Mouse (Mus musculus) kidney, postnatal 25 days (tissue): ENCODE results near the gene Usp19.

Experiments
- DNase-seq, 2 experiments: peaks; one replicate each; pipeline ENCODE4 v3.0.0; 2021; ENCODE audit warnings: mixed read lengths in 2 of 2

The Usp19 gene

DNA sequence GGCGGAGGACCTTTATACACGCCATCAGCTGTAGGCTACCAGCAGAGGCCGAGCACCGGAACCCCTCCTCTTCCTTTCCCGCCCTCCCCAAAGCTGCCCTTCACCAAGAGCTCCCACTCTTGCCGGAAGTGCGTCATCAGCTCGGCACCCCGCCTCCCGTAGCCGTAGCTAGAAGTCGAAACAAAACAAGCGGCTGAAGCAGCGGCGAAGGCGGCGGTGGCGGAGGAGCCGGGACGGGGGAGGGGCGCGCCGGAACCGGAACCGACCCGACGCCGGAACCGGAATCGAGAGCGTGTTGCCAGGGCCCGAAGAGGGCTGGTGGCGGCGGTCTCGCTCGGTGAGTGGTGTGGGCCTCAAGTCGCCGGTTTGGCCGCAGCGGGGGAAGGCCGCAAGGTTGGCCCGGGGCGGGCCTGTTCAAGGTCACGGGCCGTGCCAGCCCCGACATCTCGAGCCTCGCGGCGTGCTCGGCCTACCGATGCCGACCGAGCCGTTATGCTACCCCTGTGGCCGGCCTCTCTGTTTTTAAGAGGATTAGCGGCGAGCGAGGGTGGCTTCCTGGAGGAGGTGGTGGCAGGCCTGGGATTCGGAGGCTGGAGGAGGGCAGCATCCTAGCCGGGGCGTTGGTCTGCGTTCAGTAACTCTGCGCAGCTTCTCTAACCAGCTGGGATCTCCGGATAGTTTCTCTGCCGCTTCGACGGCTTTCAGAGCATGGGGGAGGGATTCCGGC, at the start of gene Usp19:
TSS of gene Usp19 (plus strand) at position 44 of the 727 bp plus-strand sequence.
- peak; percentile 98 to 99 for DNase-seq

DNA sequence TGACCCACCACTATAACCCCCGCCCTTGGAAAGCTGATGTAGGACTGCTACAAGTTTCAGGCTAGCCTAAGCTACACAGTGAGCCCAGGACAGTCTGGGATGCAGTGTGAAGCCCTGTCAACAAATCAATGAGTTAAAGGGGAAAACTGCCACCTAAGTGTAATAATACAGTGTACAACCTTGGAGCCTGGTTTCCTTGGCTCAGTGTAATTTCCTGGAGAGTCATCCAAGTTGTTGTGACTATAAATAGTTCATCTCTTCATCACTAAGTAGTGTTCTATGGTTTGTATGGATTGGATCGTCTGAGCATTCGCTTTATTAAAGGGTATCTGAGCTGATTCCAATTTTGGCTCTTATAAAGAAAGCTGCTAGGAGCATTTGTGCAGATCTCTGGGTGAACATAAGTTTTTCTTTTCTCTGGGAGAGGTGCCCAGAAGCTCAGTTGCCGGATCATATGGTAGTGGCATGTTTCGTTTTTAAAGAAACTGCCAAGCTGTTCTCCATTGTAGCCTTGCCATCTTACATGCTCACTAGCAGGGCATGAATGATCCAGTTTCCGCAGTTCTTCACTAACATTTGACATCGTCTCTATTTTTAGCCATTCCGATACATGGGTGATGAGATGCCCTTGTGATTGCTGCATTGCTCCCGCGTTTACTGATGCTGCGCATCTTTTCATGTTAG, 49.0 kb upstream of the Usp19 start:
- no peak for DNase-seq

DNA sequence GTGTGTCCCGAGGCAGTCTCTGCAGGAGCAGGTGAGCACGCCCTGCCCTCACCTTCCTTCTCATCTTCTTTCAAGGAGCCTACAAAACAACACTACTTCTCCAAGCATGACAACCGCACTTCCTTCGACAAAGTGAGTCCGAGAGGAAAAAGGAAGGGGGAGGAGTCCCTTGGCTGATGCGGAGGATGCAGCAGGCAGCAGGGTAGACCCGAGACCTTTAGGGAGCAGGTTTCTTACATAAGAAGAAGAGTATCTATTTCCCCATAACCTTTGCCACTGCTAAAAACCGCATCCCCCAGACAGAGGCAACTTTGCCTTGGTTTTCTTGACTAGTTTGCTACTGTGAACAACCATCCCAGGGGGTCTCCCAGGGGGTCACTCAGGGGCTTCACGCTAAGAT, 45.3 kb upstream of the Usp19 start:
- DNase-seq, result no peak

DNA sequence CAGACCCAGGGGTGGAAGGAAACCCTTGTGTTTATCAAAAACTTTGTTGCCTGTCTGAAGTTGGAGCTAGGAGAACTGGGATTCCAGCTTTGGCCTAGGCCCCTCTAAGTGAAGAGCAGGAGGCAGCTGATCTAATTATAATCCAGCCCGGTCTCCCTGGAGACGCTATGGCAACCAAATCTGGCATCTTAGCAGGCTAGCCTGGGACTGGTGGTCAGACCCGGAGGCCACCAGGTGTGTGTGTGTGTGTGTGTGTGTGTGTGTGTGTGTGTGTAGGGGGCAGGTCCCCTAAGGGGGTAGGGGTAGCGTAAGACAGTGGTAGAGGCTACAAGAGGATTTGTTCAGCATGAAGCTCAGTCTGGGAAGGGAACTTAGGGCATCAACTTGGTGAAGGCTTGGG, 40.5 kb upstream of the Usp19 start:
- peak in 1 of 2 experiments; percentile 21 for DNase-seq

DNA sequence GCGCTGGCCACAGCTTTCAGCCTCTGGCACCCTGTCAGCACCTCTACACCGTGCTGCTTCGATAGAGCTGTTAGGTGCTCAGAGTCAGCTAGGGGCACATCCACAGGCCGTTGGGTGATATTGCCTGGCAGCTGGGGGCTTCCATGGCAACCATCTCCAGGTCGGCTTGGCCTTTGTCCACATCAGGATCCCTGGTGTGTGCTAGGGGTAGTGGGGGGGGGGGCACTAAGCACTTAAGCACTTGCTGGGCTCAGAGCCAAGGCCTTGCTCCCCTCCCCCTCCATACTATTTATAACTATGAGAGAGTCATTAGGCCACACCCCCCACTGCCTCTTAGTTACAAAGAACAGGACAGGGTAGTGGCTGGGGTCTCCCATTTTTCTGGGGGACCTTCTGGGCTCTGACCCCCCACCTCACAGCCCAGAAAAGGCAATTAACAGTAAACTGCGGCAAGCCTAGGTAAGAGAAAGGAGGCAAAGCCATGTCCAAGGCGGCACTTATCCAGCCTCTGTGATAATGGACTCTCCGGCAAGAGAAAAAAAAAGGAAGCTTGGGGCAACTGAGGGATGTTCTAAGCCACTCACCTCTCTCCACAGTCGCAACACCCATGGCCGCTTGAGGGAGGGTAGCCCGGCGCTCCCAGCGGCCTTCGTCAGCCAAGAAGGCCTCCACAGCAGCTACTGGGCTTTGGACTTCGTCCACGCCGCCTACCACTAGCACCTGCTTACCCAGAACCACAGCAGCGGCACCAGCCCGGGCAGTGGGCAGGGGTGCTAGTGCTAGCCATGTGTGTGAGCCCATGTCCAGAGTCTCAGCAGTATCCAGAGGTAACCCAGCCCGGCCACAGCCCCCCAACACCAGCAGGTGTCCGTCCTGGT, 39.9 kb upstream of the Usp19 start:
- peak; percentile 44 to 71 for DNase-seq

DNA sequence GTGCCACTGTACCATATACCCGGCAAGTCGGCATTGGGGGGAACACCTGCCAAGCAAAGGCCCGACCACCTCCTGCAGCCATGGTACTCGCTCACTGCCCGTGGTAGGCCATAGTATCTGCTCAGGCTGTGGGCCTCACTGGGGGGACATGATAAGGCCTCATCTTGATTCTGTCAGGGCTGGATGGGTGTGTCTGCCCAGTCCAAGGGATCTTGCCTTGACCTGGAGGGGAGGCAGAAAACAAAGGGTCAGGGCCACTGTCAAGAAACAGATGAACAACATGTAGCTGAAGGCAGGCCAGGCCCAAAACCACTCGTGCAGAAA, 39.3 kb upstream of the Usp19 start:
- no peak for DNase-seq

DNA sequence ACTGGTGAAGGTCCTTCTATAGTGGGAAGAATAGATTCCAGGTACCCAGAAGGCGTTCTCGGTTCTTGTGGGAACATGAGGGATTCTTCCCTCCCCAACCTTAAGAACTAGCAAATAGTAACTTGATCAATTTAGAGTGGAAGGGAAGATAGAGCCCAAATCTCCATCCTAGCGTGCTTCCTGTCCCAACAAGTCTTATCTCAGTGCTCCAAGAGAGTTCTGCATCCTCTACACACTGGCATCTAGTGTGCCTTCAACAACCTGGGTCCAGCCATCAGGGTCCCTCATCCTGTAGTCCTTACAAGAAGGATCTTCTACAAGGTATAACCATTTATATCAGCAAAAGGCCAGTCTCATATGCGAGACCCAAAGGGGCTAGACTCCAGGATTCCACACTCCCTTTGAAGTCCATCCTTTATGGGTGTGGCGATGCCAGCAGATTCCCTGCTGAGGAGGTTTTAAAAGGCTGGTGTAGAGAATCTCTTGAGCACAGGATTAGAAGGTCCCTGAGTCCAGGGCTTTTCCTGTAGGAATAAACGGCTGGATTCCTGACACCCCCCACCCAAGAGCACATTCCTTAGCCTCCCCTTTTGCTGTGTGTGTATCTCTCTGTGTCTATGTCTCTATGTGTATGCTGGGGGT, 38.8 kb upstream of the Usp19 start:
- no peak for DNase-seq

DNA sequence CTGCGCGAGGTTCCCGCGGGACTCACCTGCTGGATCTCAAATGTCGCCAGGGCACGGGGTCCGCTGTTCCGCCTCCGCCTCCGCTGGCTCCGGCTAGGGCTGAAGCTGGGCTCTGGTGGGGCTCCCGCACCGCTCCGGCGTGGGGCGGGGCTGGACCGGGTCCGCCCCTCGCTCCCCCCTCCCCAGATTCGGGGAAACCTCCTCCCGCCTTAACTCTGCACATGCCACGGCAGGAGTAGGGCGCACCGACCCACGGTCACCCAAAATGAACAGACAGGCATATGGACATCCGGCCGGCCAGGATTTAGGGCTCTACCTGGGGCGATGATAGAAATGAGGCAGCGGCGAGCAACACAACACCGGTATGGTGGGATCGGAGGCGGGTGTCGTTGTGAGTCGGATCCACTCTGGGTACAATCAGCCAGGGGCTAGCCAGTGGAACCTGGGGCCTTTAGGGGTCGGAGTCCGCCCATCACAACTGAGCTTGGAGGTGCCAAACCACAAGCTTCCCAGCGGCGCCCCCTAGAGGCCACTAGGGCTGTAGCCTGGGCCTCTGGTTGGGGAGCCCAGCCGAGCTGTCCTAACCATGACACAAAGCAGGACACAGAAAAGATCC, 38.0 kb upstream of the Usp19 start:
- peak; percentile 89 to 91 for DNase-seq

DNA sequence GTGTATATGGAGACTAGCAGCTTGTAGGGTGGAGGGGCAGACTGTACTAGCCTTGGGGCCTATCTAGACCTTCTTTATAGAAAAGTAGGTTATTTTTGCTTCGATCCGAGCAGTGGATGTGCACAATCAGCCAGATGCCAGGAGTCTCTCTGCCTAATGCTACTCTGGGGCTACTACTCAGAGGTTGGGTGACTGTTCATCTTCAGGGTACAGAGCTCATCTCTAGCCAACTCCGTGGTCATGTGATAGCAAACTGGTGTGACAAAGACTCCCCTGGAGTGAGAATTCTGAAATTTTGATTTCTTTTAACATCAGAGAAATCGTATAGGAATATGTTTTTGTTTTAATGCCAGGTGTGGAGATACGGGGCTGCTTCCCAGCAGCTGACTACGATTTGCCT, 37.5 kb upstream of the Usp19 start:
- no peak for DNase-seq

DNA sequence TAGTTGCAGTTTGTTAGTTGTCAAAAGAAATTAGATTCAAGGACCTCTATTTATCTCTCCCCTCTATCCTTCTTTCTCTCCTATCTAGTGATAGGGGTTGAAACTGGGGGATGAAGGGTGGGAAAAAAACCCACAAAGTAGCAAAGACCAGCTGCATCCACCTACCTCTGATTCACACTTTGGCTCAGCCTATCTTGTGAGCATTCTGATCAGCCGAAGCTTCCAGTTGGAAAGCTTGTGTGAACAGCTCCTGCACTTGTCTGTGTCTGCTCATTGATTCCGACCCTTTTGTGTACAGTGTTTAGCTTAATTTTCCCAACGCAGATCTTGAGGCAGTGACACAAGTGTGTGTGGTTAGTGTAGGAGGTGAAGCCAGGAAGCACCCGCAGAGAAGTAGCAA, 36.9 kb upstream of the Usp19 start:
- no peak for DNase-seq

DNA sequence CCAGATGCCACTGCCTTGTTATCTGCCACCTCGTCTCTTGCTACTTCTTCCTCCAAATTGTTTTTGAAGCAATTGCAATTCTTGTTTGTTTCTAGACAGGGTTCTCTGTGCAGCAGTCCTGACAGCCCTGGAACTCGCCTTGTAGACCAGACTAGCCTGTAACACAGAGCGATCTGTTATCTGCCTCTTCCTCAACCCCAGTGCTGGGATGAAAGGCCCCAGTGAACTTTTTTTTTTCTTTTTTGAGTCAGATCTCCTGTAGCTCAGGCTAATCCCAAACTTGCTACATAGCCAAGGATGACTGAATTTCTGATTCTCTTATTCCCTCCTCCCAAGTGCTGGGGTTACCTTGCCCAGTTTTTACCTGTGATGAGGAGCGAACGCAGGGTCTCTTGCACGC, 36.0 kb upstream of the Usp19 start:
- no peak for DNase-seq

DNA sequence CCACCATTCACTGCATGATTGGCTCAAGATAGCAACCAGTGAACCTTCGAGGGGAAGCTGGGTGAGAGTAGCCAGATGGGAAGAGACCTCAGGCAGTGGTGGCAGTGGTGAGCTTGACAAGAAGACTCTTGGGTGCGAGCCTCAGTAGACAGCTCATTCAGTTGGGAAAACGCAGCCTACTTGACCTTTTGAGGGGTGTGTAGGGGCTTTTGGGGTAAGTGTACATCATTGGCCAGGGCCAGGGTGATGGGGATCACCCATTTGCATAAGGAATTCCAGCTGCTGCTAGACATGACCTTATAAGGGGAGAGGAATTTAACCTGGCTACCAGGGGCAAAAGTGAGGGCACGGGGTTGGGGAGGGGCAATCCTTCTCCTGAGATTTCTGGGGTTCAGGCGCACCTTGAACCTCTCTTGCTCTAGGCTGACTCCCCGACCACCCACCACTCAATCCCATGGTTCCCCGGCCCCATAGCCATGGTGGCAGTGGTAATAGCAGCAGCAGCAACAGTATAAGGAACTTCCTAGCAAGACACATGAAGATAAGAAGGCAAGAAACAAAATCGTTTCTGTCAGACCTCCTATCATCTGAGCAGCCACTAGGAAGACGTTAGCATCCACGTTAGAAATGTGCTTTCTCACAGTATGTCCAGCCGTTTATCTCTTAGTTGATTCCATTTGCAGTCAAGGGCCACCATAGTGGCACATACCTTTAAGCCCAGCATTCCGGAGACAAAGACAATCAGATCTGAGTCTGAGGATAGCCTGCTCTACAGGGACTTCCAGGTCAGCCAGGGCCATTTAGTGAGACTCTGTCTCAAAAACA, 34.4 kb upstream of the Usp19 start:
- DNase-seq, result no peak

DNA sequence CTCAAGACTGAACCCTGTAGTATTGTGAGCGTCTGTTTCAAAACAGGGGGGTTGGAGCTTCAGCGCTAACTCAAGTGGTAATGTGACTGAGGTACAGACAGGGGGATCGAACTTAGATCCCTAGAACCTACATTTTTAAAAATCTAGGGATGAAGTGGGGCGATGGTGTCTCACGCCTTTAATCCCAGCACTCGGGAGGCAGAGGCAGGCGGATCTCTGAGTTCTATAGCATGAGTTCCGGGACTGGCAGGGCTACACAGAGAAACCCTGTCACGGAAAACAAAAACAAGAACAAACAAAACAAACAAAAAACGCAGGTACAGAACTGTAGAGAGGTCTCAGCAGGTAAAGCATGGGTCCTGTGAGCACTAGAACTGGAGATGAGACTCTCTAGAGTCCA, 33.4 kb upstream of the Usp19 start:
- DNase-seq, result no peak

DNA sequence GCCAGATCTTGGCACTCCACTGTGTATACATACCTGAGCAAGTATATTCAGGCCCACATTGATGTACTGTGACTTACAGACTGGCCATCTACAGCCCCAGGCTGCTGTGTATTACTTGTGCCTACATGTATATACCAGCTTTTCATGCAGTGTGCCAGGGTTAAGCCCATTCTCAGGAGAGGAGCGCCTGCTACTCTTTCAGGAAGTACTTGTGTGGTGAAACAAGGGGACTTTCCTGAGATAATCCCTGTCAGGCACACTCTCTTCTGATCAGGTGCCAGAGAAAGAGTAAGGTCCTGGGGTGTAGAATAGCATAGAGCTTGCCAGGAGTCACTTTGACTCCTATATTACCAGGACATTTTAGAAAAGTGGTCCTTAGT, 30.5 kb upstream of the Usp19 start:
- DNase-seq, result no peak

DNA sequence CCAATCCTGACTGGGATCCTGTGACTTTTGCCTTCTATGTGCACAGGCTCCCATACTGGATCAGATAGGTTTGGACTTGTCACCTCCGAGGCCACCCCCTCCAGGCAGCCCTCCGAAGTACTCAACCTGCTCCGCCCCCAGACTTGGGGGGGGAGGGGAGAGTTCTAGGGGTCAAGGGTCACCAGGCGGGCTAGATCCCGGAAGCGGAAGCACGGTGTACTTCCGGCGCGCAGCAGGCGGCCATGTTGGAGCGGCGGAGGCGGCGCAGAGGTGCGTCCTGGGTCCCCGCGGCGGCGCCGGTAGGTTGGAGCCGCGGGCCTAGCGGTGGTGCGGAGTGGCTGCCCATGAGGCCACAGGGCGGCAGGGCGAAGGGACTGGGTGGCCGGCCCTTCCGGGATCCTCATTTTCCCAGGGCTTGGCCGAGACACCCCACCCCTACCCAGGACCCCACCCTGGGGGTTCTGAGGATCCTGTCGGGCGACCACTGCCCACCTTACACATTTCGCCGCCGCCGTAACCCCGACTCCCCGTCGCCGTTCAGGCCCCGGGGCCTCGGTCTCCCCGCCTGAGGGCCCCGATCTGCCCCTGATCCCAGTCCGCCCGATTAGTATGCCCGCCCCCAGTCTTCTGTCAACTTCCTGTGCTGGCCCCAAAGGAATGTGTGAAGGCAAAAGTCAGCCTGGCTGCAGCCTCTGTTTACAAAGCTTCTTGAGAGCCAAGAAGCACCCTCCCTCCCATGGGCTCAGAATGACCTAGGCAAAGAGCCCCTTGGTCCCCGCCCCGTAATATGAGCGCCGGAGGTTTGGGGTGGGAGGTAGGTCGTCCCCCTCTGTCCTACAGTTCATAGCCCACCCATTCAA, 29.9 kb upstream of the Usp19 start, which contains the start of gene Ccdc71:
TSS of gene Ccdc71 (plus strand) at position 209 of the 860 bp plus-strand sequence.
- DNase-seq, result peak; percentile 89 to 94

DNA sequence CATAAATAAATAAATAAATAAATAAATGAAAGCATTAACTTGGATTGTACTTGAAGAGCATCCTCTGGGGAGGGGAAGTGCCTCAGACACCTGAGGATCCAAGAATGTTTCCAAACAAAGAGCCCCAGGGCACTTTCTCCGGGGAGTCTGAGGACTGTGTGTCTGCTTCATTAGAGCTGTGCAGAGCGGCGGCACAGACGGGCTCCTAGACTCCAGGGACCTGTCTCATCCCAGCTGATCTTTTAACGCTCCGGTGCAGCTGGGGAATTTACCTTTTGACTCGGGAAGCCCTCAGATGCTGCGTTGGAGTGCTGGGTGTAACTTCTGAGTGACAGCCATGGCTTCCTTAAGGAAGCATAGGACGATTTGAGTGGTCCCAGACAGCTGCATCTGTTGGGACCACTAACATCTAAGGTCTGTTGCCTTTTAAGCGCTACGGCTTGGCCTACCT, 29.2 kb upstream of the Usp19 start, which contains the start of gene Klhdc8b:
TSS of gene Klhdc8b (minus strand) at position 401 of the 451 bp plus-strand sequence.
- peak; percentile 38 to 71 for DNase-seq

DNA sequence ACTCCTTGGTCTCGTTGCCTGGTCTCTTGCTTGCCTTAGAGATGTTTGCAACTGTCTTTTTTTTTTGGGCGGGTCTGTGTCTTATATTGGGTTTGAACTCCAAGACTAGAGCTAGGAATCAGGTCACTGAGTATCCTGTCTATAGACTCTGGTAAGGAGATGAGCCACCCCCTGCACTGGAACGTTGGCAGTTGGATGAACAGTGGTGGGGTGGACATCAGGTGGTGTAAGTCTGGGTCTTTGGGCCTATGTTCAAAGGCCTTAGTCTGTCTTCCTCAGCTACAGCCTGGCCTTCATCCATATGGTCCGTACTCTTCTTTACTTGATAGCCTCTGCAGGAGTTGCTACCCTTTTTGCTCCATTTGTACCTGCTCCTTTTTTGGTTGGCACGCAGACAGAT, 28.7 kb upstream of the Usp19 start:
- DNase-seq, result no peak

DNA sequence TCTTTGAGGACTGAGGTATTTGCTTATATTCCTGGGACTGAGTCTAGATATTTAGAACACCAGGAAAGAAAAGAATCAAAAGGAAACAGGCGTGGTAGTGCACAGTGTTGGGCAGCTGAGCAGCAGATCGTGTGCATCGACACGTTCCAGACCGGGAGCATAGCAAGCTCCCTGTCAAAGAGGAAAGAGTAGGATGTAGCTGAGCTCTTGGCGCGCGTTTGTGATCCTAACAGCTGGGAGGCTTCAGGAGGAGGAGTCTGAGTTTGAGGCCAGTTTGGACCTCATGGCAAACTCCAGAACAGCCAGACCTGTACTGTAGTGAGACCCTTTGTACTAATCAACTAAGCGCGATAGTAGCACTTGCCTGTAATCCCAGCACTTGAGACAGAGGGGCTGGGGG, 28.2 kb upstream of the Usp19 start:
- DNase-seq, result peak in 1 of 2 experiments; percentile 29

DNA sequence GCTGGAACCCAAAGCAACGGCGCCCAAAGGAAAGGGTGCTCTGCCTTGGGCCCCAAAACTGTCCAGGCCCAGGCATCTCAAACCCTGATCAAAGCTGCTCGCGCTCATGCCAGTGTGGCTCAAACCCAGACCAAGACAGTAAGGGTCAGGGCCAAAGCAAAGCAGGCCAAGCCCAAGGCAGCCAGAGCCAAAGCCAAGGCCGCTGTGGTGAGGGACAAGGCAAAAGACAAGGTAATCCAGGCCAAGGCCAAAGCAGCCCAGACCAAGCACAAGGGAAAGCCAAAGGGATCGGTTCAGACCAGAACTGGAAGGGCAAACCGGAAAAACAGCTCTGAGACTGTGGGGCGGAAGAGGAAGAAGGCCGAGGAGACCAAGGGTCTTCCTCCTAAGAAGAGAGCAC, 26.7 kb upstream of the Usp19 start:
- no peak for DNase-seq

DNA sequence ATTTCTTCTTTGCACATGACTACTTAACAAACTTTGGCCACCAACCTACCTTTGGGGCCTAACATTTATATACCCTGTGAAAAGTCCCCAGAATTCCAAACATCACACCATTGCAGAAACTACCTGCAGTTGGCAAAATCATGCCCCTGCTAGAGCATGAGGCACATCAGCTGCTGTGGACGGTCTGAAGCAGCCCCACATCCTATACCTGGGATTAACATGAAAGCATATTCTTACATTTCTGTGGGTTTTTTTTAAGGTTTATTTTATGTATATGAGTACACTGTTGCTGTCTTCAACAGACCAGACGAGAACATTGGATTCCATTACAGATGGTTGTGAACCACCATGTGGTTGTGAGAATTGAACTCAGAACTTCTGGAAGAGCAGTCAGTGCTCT, 24.2 kb upstream of the Usp19 start:
- no peak for DNase-seq

DNA sequence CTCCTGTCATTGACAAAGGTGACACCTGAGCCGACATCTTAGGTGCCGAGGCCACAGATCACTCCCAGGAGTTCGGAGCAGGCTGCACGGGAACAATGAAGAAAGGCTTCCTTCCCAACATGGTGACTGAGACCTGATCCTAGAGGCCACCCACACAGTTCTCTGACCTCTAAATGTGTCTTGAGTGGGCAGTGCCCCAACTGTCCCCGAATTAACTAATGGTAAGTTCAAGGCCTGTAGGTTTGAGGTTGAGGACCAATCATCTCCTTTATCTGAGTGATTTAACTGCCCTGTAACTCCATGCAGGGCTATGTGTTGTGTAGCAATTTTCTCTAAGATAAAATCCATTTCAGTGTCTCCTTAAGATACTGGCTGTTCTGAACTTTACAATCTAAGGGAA, 21.0 kb upstream of the Usp19 start:
- DNase-seq, result peak in 1 of 2 experiments; percentile 18
